Mouse (Mus musculus) CD4-positive helper T cell, adult 2 months (primary cell): Measurements from ENCODE around the gene Klhl29.

Experiments used
- DNase-seq: peaks from one replicate; pipeline ENCODE4 v3.0.0-alpha.2; 2012; ENCODE audit warnings: low read depth, missing footprints, low spot score

Klhl29 gene

GRCm38 (mm10) chr12:5254246-5254982, 121.1 kb downstream of the Klhl29 start:
- no peak for DNase-seq

GRCm38 (mm10) chr12:5253289-5254005, 122.0 kb downstream of the Klhl29 start:
- DNase-seq, result no peak

- DNase-seq, result no peak
Observed at GRCm38 (mm10) chr12:5252569-5252968, 122.9 kb downstream of the Klhl29 start.

GRCm38 (mm10) chr12:5250042-5250441, 125.4 kb downstream of the Klhl29 start:
- no peak for DNase-seq

GRCm38 (mm10) chr12:5249068-5249467, 126.4 kb downstream of the Klhl29 start:
- DNase-seq, result no peak

- DNase-seq, result no peak
Observed at GRCm38 (mm10) chr12:5247505-5247904, 128.0 kb downstream of the Klhl29 start.

- DNase-seq, result no peak
Observed at GRCm38 (mm10) chr12:5246721-5247341, 128.7 kb downstream of the Klhl29 start.

- no peak for DNase-seq
Observed at GRCm38 (mm10) chr12:5246193-5246621, 129.3 kb downstream of the Klhl29 start.

- DNase-seq, result no peak
Observed at GRCm38 (mm10) chr12:5245207-5245597, 130.3 kb downstream of the Klhl29 start.

GRCm38 (mm10) chr12:5244431-5245206, 130.9 kb downstream of the Klhl29 start:
- DNase-seq, result no peak

GRCm38 (mm10) chr12:5243867-5244266, 131.6 kb downstream of the Klhl29 start:
- no peak for DNase-seq

- DNase-seq, result no peak
Observed at GRCm38 (mm10) chr12:5243449-5243848, 132.0 kb downstream of the Klhl29 start.

GRCm38 (mm10) chr12:5242551-5243330, 132.7 kb downstream of the Klhl29 start:
- no peak for DNase-seq

GRCm38 (mm10) chr12:5239451-5240245, 135.8 kb downstream of the Klhl29 start:
- no peak for DNase-seq

- DNase-seq, result no peak
Observed at GRCm38 (mm10) chr12:5237078-5237477, 138.4 kb downstream of the Klhl29 start.

- DNase-seq, result no peak
Observed at GRCm38 (mm10) chr12:5235596-5235995, 139.9 kb downstream of the Klhl29 start.

GRCm38 (mm10) chr12:5230504-5230903, 145.0 kb downstream of the Klhl29 start:
- DNase-seq, result no peak

GRCm38 (mm10) chr12:5226676-5227654, 148.5 kb downstream of the Klhl29 start:
- DNase-seq, result no peak

- no peak for DNase-seq
Observed at GRCm38 (mm10) chr12:5223595-5223994, 151.9 kb downstream of the Klhl29 start.
